Mouse (Mus musculus) layer of hippocampus, postnatal 14 days (tissue): ENCODE measurements around the gene Mpp1. TPM values are rescaled to one million over a fixed set of nuclear protein-coding genes. Genes with fewer than 3 reads are reported as not detected.
A peak's percentile ranks its signal among the peaks of the same experiment; 100 is the strongest.
"Not testable (repeated sequence)": the region's sequence is repeated elsewhere in the genome, so short reads cannot be mapped to it uniquely, and the experiment has no call there.

Experiments
- DNase-seq, 2 experiments: peaks; one replicate each; pipeline ENCODE4 v3.0.0; 2021 to 2022; ENCODE audit warnings: low spot score in 2 of 2, mixed read lengths in 1 of 2
- long read RNA-seq, 2 experiments: library from polyadenylated mRNA; stranded (forward); transcript quantifications; one replicate each; pipeline ENCODE4 v2.0.0; 2021
- total RNA-seq, 2 experiments: library from RNA; stranded (reverse); gene quantifications; 2 replicates each; pipeline ENCODE4 v1.2.3; 2021

Gene Mpp1
- total RNA-seq = 10 to 100 TPM; 27.4 to 30.0 TPM
- long read RNA-seq, experiment 1, transcript Mpp1-201 (12 exons, 2,525 nt) = major isoform, 15 of 21 reads
- long read RNA-seq, experiment 1, partial matches to known transcripts = 4 of 21 reads
- long read RNA-seq, experiment 1, other reads (novel, unspliced or antisense) = 2 of 21 reads
- long read RNA-seq, experiment 2, transcript Mpp1-201 (12 exons, 2,525 nt) = major isoform, 25 of 28 reads
- long read RNA-seq, experiment 2, partial matches to known transcripts = 3 of 28 reads
- long read RNA-seq, experiment 2, other reads (novel, unspliced or antisense) = 0 of 28 reads

GRCm38 (mm10) chrX:75130467-75131160 is at the start of gene Mpp1:
Gene Mpp1 (minus strand): TSS chrX:75131016.
- DNase-seq = peak; percentile 40 to 65

- no peak for DNase-seq
These were observed 32.9 kb upstream of the Mpp1 start, which contains the start of gene Smim9 for GRCm38 (mm10) chrX:75163670-75164069. Gene Smim9 (minus strand): TSS chrX:75163770.

- no peak for DNase-seq
These were observed 24.9 kb upstream of the Mpp1 start for GRCm38 (mm10) chrX:75155576-75156243.

- DNase-seq = no peak
These were observed 21.4 kb upstream of the Mpp1 start for GRCm38 (mm10) chrX:75152249-75152648.

- no peak for DNase-seq
These were observed 19.5 kb upstream of the Mpp1 start for GRCm38 (mm10) chrX:75150304-75150703.

GRCm38 (mm10) chrX:75148414-75148813 is 17.6 kb upstream of the Mpp1 start:
- no peak for DNase-seq

GRCm38 (mm10) chrX:75143124-75143555 is 12.3 kb upstream of the Mpp1 start:
- DNase-seq = not testable (repeated sequence)

- no peak for DNase-seq
These were observed 7.4 kb upstream of the Mpp1 start for GRCm38 (mm10) chrX:75138182-75138581.

- DNase-seq = no peak
These were observed 6.9 kb upstream of the Mpp1 start for GRCm38 (mm10) chrX:75137729-75138128.

- DNase-seq = no peak
These were observed 6.1 kb upstream of the Mpp1 start for GRCm38 (mm10) chrX:75136938-75137337.

GRCm38 (mm10) chrX:75129474-75129873 is 1.3 kb downstream of the Mpp1 start:
- DNase-seq = no peak

- DNase-seq = peak in 1 of 2 experiments; percentile 7
These were observed 2.4 kb downstream of the Mpp1 start for GRCm38 (mm10) chrX:75128333-75128980.

- DNase-seq = no peak
These were observed 3.9 kb downstream of the Mpp1 start for GRCm38 (mm10) chrX:75126893-75127292.

- no peak for DNase-seq
These were observed 5.2 kb downstream of the Mpp1 start for GRCm38 (mm10) chrX:75125606-75126005.

GRCm38 (mm10) chrX:75115550-75115949 is 15.3 kb downstream of the Mpp1 start:
- no peak for DNase-seq

GRCm38 (mm10) chrX:75102293-75102692 is 28.5 kb downstream of the Mpp1 start:
- DNase-seq = no peak

- DNase-seq = no peak
These were observed 32.0 kb downstream of the Mpp1 start for GRCm38 (mm10) chrX:75098799-75099198.

GRCm38 (mm10) chrX:75096163-75096770 is 34.5 kb downstream of the Mpp1 start:
- no peak for DNase-seq

GRCm38 (mm10) chrX:75095369-75096162 is 35.2 kb downstream of the Mpp1 start, which contains the start of gene Dkc1:
Gene Dkc1 (plus strand): TSS chrX:75095854.
- DNase-seq = peak; percentile 83 to 92

- DNase-seq = no peak
These were observed 45.2 kb downstream of the Mpp1 start for GRCm38 (mm10) chrX:75085654-75086053.
